Mouse (Mus musculus) testis, adult 2 months (tissue): Measurements from ENCODE around the gene Larp1.

Source experiments
- CTCF ChIP-seq: fragments of 200-500 bp; IDR thresholded peaks from 2 replicates; pipeline ENCODE4 v1.5.1; 2012; ENCODE audit warnings: low read depth, mild to moderate bottlenecking, inconsistent platforms, low read length, moderate library complexity; ENCODE audit not compliant: control insufficient read depth, insufficient read depth, insufficient replicate concordance
- POLR2A ChIP-seq: fragments of 200-500 bp; IDR thresholded peaks from 2 replicates; pipeline ENCODE4 v1.6.1; 2012; ENCODE audit warnings: low read depth, mild to moderate bottlenecking, inconsistent platforms, low read length, moderate library complexity; ENCODE audit not compliant: control insufficient read depth

- TF ChIP-seq CTCF (no peak), POLR2A (no peak)
These were observed 15.4 kb downstream of the Larp1 start for GRCm38 (mm10) chr11:58024271-58024670.
